Mouse (Mus musculus): ENCODE data around the gene Galntl6. TPM values are rescaled to one million over a fixed set of nuclear protein-coding genes. Genes with fewer than 3 reads are reported as not detected.
A peak's percentile ranks its signal among the peaks of the same experiment; 100 is the strongest.

Galntl6 gene
- polyA plus RNA-seq, 1 experiment from 2014 or later: 0.12 TPM

- H3K27me3 ChIP-seq (ENCODE audit: insufficient read depth, low read length): no peaks in the 10 kb centered on the region
- no peaks in the 10 kb centered on the region for H3K9me3 ChIP-seq (ENCODE audit: low read depth, low read length)
- no peak overlapping the region for H3K9ac ChIP-seq
- H3K4me1 ChIP-seq (ENCODE audit: insufficient read depth): no peaks in the 10 kb centered on the region
- no peak overlapping the region for H3K4me2 ChIP-seq
- ATAC-seq (ENCODE audit: insufficient read depth): no peak
- H3K27ac ChIP-seq (ENCODE audit: low read depth): no peak overlapping the region
- no peak overlapping the region for H3K4me3 ChIP-seq (ENCODE audit: low read depth, low read length)
- DNase-seq: no peak
- H3K36me3 ChIP-seq (ENCODE audit: insufficient read depth): no peaks in the 10 kb centered on the region
- no peak for TF ChIP-seq CTCF (IDR thresholded peaks at IDR 0.05; ENCODE audit: low read depth)
- 35% methylated on average over 2 of the region's 2 CpGs for WGBS
Measured at GRCm38 (mm10) chr8:57974093-57974492, 938.3 kb downstream of the Galntl6 start.

- no peaks in the 10 kb centered on the region for H3K9me3 ChIP-seq (ENCODE audit: low read depth, low read length)
- H3K27me3 ChIP-seq (ENCODE audit: insufficient read depth, low read length): no peaks in the 10 kb centered on the region
- H3K4me1 ChIP-seq (ENCODE audit: insufficient read depth): no peaks in the 10 kb centered on the region
- ATAC-seq (ENCODE audit: insufficient read depth): no peak
- H3K4me3 ChIP-seq (ENCODE audit: low read depth, low read length): no peak overlapping the region
- no peak for TF ChIP-seq CTCF (IDR thresholded peaks at IDR 0.05; ENCODE audit: low read depth)
- 50% methylated on average over 3 of the region's 3 CpGs for WGBS
- H3K4me2 ChIP-seq: no peak overlapping the region
- H3K9ac ChIP-seq: no peak overlapping the region
- no peak overlapping the region for H3K27ac ChIP-seq (ENCODE audit: low read depth)
- DNase-seq: no peak
- H3K36me3 ChIP-seq (ENCODE audit: insufficient read depth): no peaks in the 10 kb centered on the region
Measured at GRCm38 (mm10) chr8:57972832-57973231, 939.6 kb downstream of the Galntl6 start.

GRCm38 (mm10) chr8:57966676-57967075, 945.8 kb downstream of the Galntl6 start:
- H3K4me2 ChIP-seq: no peak overlapping the region
- TF ChIP-seq CTCF (IDR thresholded peaks at IDR 0.05; ENCODE audit: low read depth): peak; percentile 66
- DNase-seq (peak; percentile 66), ATAC-seq (ENCODE audit: insufficient read depth) (no peak)
- no peak overlapping the region for H3K9ac ChIP-seq
- no peaks in the 10 kb centered on the region for H3K9me3 ChIP-seq (ENCODE audit: low read depth, low read length)
- no peak overlapping the region for H3K4me3 ChIP-seq (ENCODE audit: low read depth, low read length)
- no peaks in the 10 kb centered on the region for H3K27me3 ChIP-seq (ENCODE audit: insufficient read depth, low read length)
- 22% methylated on average over 6 of the region's 6 CpGs for WGBS
- no peaks in the 10 kb centered on the region for H3K4me1 ChIP-seq (ENCODE audit: insufficient read depth)
- H3K27ac ChIP-seq (ENCODE audit: low read depth): no peak overlapping the region
- H3K36me3 ChIP-seq (ENCODE audit: insufficient read depth): no peaks in the 10 kb centered on the region

GRCm38 (mm10) chr8:57965508-57965907, 946.9 kb downstream of the Galntl6 start:
- WGBS: 28% methylated on average over 5 of the region's 5 CpGs
- Histone ChIP-seq H3K9me3 (ENCODE audit: low read depth, low read length) (no peaks in the 10 kb centered on the region), H3K36me3 (ENCODE audit: insufficient read depth) (no peaks in the 10 kb centered on the region), H3K4me2 (no peak overlapping the region), H3K4me3 (ENCODE audit: low read depth, low read length) (no peak overlapping the region), H3K4me1 (ENCODE audit: insufficient read depth) (no peaks in the 10 kb centered on the region), H3K27me3 (ENCODE audit: insufficient read depth, low read length) (no peaks in the 10 kb centered on the region), H3K9ac (no peak overlapping the region), H3K27ac (ENCODE audit: low read depth) (no peak overlapping the region)
- ATAC-seq (ENCODE audit: insufficient read depth) (no peak), DNase-seq (peak; percentile 31)
- no peak for TF ChIP-seq CTCF (IDR thresholded peaks at IDR 0.05; ENCODE audit: low read depth)

GRCm38 (mm10) chr8:57962286-57963110, 949.9 kb downstream of the Galntl6 start:
- peaks cover 7% of the 10 kb centered on the region; the same call in 1 of the 2 replicates for H3K4me1 ChIP-seq (ENCODE audit: insufficient read depth)
- H3K4me2 ChIP-seq: no peak overlapping the region
- H3K27ac ChIP-seq (ENCODE audit: low read depth): no peak overlapping the region
- DNase-seq: peak; percentile 16
- WGBS: 50% methylated on average over 12 of the region's 12 CpGs
- H3K9me3 ChIP-seq (ENCODE audit: low read depth, low read length): no peaks in the 10 kb centered on the region
- H3K4me3 ChIP-seq (ENCODE audit: low read depth, low read length): no peak overlapping the region
- ATAC-seq (ENCODE audit: insufficient read depth): no peak
- no peak for TF ChIP-seq CTCF (IDR thresholded peaks at IDR 0.05; ENCODE audit: low read depth)
- H3K36me3 ChIP-seq (ENCODE audit: insufficient read depth): no peaks in the 10 kb centered on the region
- H3K9ac ChIP-seq: no peak overlapping the region
- H3K27me3 ChIP-seq (ENCODE audit: insufficient read depth, low read length): no peaks in the 10 kb centered on the region

GRCm38 (mm10) chr8:57959136-57959535, 953.3 kb downstream of the Galntl6 start:
- Histone ChIP-seq H3K9ac (no peak overlapping the region), H3K27ac (ENCODE audit: low read depth) (no peak overlapping the region), H3K27me3 (ENCODE audit: insufficient read depth, low read length) (no peaks in the 10 kb centered on the region), H3K4me3 (ENCODE audit: low read depth, low read length) (no peak overlapping the region), H3K4me2 (no peak overlapping the region), H3K9me3 (ENCODE audit: low read depth, low read length) (no peaks in the 10 kb centered on the region), H3K36me3 (ENCODE audit: insufficient read depth) (no peaks in the 10 kb centered on the region), H3K4me1 (ENCODE audit: insufficient read depth) (peaks cover 7% of the 10 kb centered on the region; the same call in 1 of the 2 replicates)
- TF ChIP-seq CTCF (IDR thresholded peaks at IDR 0.05; ENCODE audit: low read depth): no peak
- 30% methylated on average over 3 of the region's 3 CpGs for WGBS
- DNase-seq (no peak), ATAC-seq (ENCODE audit: insufficient read depth) (no peak)

- Histone ChIP-seq H3K4me3 (ENCODE audit: low read depth, low read length) (no peak overlapping the region), H3K9me3 (ENCODE audit: low read depth, low read length) (no peaks in the 10 kb centered on the region), H3K4me1 (ENCODE audit: insufficient read depth) (peaks cover 7% of the 10 kb centered on the region; the same call in 1 of the 2 replicates), H3K4me2 (peak overlapping the region; percentile 39; the same call in 1 of the 2 replicates), H3K9ac (no peak overlapping the region), H3K36me3 (ENCODE audit: insufficient read depth) (no peaks in the 10 kb centered on the region), H3K27ac (ENCODE audit: low read depth) (no peak overlapping the region), H3K27me3 (ENCODE audit: insufficient read depth, low read length) (no peaks in the 10 kb centered on the region)
- TF ChIP-seq CTCF (IDR thresholded peaks at IDR 0.05; ENCODE audit: low read depth): no peak
- ATAC-seq (ENCODE audit: insufficient read depth) (peak; percentile 81), DNase-seq (peak; percentile 74)
- WGBS: 17% methylated on average over 16 of the region's 16 CpGs
Measured at GRCm38 (mm10) chr8:57958121-57958901, 954.1 kb downstream of the Galntl6 start.
